Mouse (Mus musculus) liver, adult 2 months (tissue): ENCODE results near the gene Gper1.

Source experiments
- CTCF ChIP-seq: fragments of 200-500 bp; IDR thresholded peaks from 2 replicates; pipeline ENCODE4 v1.5.1; 2011; ENCODE audit warnings: low read depth, low read length, control low read depth
- POLR2A ChIP-seq: fragments of 200-500 bp; IDR thresholded peaks from 2 replicates; pipeline ENCODE4 v1.6.1; 2011; ENCODE audit warnings: low read length, control low read depth; ENCODE audit not compliant: insufficient read depth; ENCODE audit errors: extremely low read depth

DNA sequence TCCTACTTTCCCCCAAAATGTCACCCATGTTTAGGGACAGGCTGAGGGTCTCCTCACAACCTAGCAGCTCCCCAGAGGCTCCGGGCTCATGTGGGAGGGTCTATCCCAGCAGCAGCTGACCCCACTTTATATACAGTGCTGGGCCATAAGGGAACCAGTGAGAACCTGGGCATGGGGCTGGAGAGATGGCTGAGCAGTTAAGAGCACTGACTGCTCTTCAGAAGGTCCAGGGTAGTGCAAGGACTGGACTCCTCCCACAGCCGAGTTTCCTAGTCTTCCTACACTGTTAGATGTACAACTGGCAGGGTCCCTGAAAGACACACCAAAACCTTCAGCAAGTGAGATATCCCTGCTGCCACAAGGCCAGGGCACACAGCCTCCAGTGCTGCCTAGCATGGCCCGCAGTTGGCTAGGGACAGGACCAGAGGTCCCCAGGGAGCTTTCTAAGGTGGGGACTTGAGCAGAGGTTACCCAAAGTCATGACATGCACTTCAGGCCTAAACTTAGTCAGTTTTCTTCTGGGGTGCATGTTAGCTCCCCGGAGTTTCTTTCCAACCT lies 25.5 kb upstream of the Gper1 start:
- TF ChIP-seq CTCF = no peak
- TF ChIP-seq POLR2A = no peak
